8 mouse cellular contexts compared by ENCODE assay signal in the genomic region with DNA sequence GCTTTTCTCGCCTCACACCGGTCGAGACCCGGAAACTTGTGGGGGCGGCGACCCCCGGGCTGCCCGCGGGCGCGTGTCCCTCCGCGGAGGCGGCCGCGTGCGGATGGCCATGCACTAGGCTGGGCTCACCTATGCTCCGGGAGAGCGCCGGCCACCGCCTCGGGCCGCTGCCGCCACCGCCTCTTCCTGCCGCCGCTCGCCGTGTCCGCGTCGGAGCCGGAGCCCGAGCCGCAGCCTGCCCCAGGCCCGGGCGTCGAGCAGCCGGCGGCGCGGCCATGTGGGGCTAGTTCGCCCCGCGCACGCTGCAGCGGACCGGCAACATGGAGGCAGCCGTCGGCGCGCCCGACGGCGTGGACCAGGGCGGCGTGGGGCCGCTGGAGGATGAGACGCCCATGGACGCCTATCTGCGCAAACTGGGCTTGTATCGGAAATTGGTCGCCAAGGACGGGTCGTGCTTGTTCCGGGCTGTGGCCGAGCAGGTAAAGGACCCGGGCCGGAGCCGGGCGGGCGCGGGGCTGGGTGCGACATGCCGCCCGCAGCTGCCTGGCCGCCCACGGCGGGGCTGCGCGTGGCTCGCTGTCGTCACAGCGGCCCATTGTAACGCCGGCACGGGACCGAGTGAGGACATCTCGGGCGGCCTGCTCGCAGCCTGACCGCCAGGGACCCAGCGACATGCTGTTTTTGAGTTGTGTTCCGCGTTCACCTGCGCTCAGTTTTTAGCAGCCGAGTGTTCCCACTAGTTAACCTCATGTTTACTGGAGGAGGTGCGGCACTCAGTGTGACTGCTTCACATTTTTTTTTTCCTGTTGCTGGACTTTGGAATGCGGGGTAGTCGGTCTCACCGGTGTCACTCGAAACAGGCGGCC. TPM values are rescaled to one million over a fixed set of nuclear protein-coding genes. Genes with fewer than 3 reads are reported as not detected.
DNase-seq lines count a peak whose midpoint lies in the region; ATAC-seq and TF ChIP-seq lines count a peak whose summit lies in the region.

Otud4 (plus strand) TSS at position 33 of the 866 bp plus-strand sequence.

- in situ Hi-C loops in CH12.LX (cut with MboI; ENCODE audit: low pct_ligation_motif_present, low pct_unique_long_range_greater_than_20kb, low sequenced_read_pairs) = no loop called here

- H3K79me2 ChIP-seq in CH12.LX (replicated peaks; ENCODE audit: control insufficient read depth, extremely low read depth, insufficient read depth, poor library complexity, severe bottlenecking) = peaks cover 50% of the 10 kb centered on the region

- no peaks in the 10 kb centered on the region for H3K9me3 ChIP-seq in CH12.LX (replicated peaks; ENCODE audit: low read length)
- no peaks in the 10 kb centered on the region for H3K9me3 ChIP-seq in forebrain, embryonic 13.5 days (replicated peaks)
- 0 out of 2 replicates have a peak, but pooled peaks cover 2% of the 10 kb centered on the region for H3K9me3 ChIP-seq in heart, embryonic 16.5 days (replicated peaks; ENCODE audit: control insufficient read depth, low read length)
- no peaks in the 10 kb centered on the region for H3K9me3 ChIP-seq in liver, embryonic 14.5 days (ENCODE audit: control insufficient read depth, low read length)
- H3K9me3 ChIP-seq in stomach, postnatal 0 days (ENCODE audit: control insufficient read depth, low read length) = no peaks in the 10 kb centered on the region

- TF ChIP-seq RAD21 in CH12.LX (IDR thresholded peaks at IDR 0.05; ENCODE audit: low read depth, low read length) = no peak

- no peak for TF ChIP-seq POLR2A in CH12.LX (IDR thresholded peaks at IDR 0.05; ENCODE audit: low read depth, low read length)

- whole genome bisulfite sequencing in forebrain, embryonic 13.5 days = under 1% methylated on average over 86 of the region's 103 CpGs
- whole genome bisulfite sequencing in heart, embryonic 16.5 days = under 1% methylated on average over 95 of the region's 103 CpGs
- under 1% methylated on average over 100 of the region's 103 CpGs for WGBS in liver, embryonic 14.5 days (ENCODE audit: insufficient replicate concordance)
- 0% methylated on average over 78 of the region's 103 CpGs for WGBS in stomach, postnatal 0 days

- dilution Hi-C loops in CH12.LX (cut with MboI; ENCODE audit: extremely low pct_ligation_motif_present, extremely low pct_unique_long_range_greater_than_20kb, low sequenced_read_pairs) = no loop called here

- peaks cover 11 to 19% of the 10 kb centered on the region in 2 experiments for H3K36me3 ChIP-seq in CH12.LX (replicated peaks in 1 of 2; ENCODE audit: control insufficient read depth in 1 of 2, insufficient read depth in 1 of 2, low read length in 1 of 2)
- peaks cover 8% of the 10 kb centered on the region for H3K36me3 ChIP-seq in forebrain, embryonic 13.5 days (ENCODE audit: poor library complexity, severe bottlenecking)
- no peaks in the 10 kb centered on the region for H3K36me3 ChIP-seq in heart, embryonic 16.5 days (ENCODE audit: control insufficient read depth, insufficient read depth)
- peaks cover 5% of the 10 kb centered on the region; the same call in 1 of the 2 replicates for H3K36me3 ChIP-seq in liver, embryonic 14.5 days (replicated peaks; ENCODE audit: control insufficient read depth, insufficient read depth, low read depth)
- H3K36me3 ChIP-seq in stomach, postnatal 0 days (ENCODE audit: control insufficient read depth, insufficient read depth, low read length) = no peaks in the 10 kb centered on the region

- no peak for TF ChIP-seq CTCF in CH12.LX (conservative IDR thresholded peaks at IDR 0.05 in 1 of 2, IDR thresholded peaks at IDR 0.05 in 1 of 2; ENCODE audit: low read depth in 2 of 2, low read length in 2 of 2)
- peak; percentile 43; the same call in 1 of the 2 replicates for TF ChIP-seq CTCF in liver, embryonic 14.5 days (IDR thresholded peaks at IDR 0.05; ENCODE audit: low read depth)
- peak; percentile 30 for TF ChIP-seq CTCF in stomach, postnatal 0 days (IDR thresholded peaks at IDR 0.05; ENCODE audit: low read depth)

- H3K4me3 ChIP-seq in CH12.LX (replicated peaks in 1 of 3; ENCODE audit: low read depth in 2 of 3, low read length in 2 of 3, poor library complexity in 1 of 3) = peak within 1 kb of the TSS; percentile 93 to 97 (median 97)
- H3K4me3 ChIP-seq in brown adipose tissue, adult 24 weeks (ENCODE audit: insufficient read depth, low read depth, low read length) = peak within 1 kb of the TSS; percentile 94
- peak within 1 kb of the TSS; percentile 94 for H3K4me3 ChIP-seq in forebrain, embryonic 13.5 days
- H3K4me3 ChIP-seq in heart, embryonic 16.5 days (ENCODE audit: low read length) = peak within 1 kb of the TSS; percentile 83
- peak within 1 kb of the TSS; percentile 85 to 95 for H3K4me3 ChIP-seq in liver, embryonic 14.5 days (ENCODE audit: insufficient read depth in 1 of 2, low read depth in 2 of 2, low read length in 2 of 2)
- H3K4me3 ChIP-seq in stomach, postnatal 0 days (ENCODE audit: low read depth, low read length) = peak within 1 kb of the TSS; percentile 89

- peak within 1 kb of the TSS; percentile 85 for H3K4me2 ChIP-seq in CH12.LX (ENCODE audit: insufficient read depth, low read depth, poor library complexity, severe bottlenecking)
- peak within 1 kb of the TSS; percentile 67 for H3K4me2 ChIP-seq in forebrain, embryonic 13.5 days
- H3K4me2 ChIP-seq in heart, embryonic 16.5 days (ENCODE audit: low read depth, low read length) = peak within 1 kb of the TSS; percentile 81
- peak within 1 kb of the TSS; percentile 78 for H3K4me2 ChIP-seq in liver, embryonic 14.5 days (ENCODE audit: low read depth)
- H3K4me2 ChIP-seq in stomach, postnatal 0 days (replicated peaks; ENCODE audit: low read depth) = peak within 1 kb of the TSS; percentile 83

- no peaks in the 10 kb centered on the region for H3K27me3 ChIP-seq in CH12.LX (replicated peaks)
- no peaks in the 10 kb centered on the region for H3K27me3 ChIP-seq in forebrain, embryonic 13.5 days
- H3K27me3 ChIP-seq in heart, embryonic 16.5 days (ENCODE audit: control insufficient read depth, insufficient read depth, low read length) = no peaks in the 10 kb centered on the region
- H3K27me3 ChIP-seq in liver, embryonic 14.5 days (ENCODE audit: control insufficient read depth, insufficient read depth, low read length) = no peaks in the 10 kb centered on the region
- no peaks in the 10 kb centered on the region for H3K27me3 ChIP-seq in stomach, postnatal 0 days (ENCODE audit: control insufficient read depth, insufficient read depth, low read length)

- peaks cover 8 to 31% of the 10 kb centered on the region in 2 experiments for H3K4me1 ChIP-seq in CH12.LX (ENCODE audit: control insufficient read depth in 1 of 2, insufficient read depth in 2 of 2)
- H3K4me1 ChIP-seq in brown adipose tissue, adult 24 weeks (ENCODE audit: control insufficient read depth, insufficient read depth, insufficient read length, low read length) = peaks cover 5% of the 10 kb centered on the region
- peaks cover 32% of the 10 kb centered on the region for H3K4me1 ChIP-seq in forebrain, embryonic 13.5 days
- peaks cover 24% of the 10 kb centered on the region for H3K4me1 ChIP-seq in heart, embryonic 16.5 days (ENCODE audit: control insufficient read depth, insufficient read depth, low read length)
- H3K4me1 ChIP-seq in liver, embryonic 14.5 days (replicated peaks; ENCODE audit: control insufficient read depth in 2 of 2, insufficient read depth in 2 of 2, low read length in 1 of 2) = peaks cover 10 to 20% of the 10 kb centered on the region in 2 experiments
- H3K4me1 ChIP-seq in stomach, postnatal 0 days (replicated peaks; ENCODE audit: control insufficient read depth, insufficient read depth) = 0 out of 2 replicates have a peak, but pooled peaks cover 3% of the 10 kb centered on the region

- peak; percentile 57 for ATAC-seq in forebrain, embryonic 13.5 days
- peak; percentile 47 for ATAC-seq in heart, embryonic 16.5 days (replicated peaks; ENCODE audit: extremely low read depth, insufficient read depth, low FRiP score)
- ATAC-seq in liver, embryonic 14.5 days (ENCODE audit: insufficient read depth) = peak; percentile 44
- peak; percentile 64 for ATAC-seq in stomach, postnatal 0 days (ENCODE audit: low FRiP score, low TSS enrichment)

- no peak for TF ChIP-seq EP300 in CH12.LX (IDR thresholded peaks at IDR 0.05; ENCODE audit: low read length)
- TF ChIP-seq EP300 in liver, embryonic 14.5 days (IDR thresholded peaks at IDR 0.05; ENCODE audit: low read depth) = no peak
- no peak for TF ChIP-seq EP300 in stomach, postnatal 0 days (optimal IDR thresholded peaks at IDR 0.05)

- peak within 1 kb of the TSS; percentile 90 for H3K9ac ChIP-seq in CH12.LX (ENCODE audit: insufficient read depth, low read depth)
- H3K9ac ChIP-seq in forebrain, embryonic 13.5 days = peak within 1 kb of the TSS; percentile 88
- H3K9ac ChIP-seq in heart, embryonic 16.5 days (ENCODE audit: low read length) = peak within 1 kb of the TSS; percentile 89
- peak within 1 kb of the TSS; percentile 93 for H3K9ac ChIP-seq in liver, embryonic 14.5 days (replicated peaks)
- H3K9ac ChIP-seq in stomach, postnatal 0 days (ENCODE audit: low read length) = peak within 1 kb of the TSS; percentile 89

- H3K27ac ChIP-seq in CH12.LX (ENCODE audit: insufficient read depth, low read depth) = peak within 1 kb of the TSS; percentile 67
- peak within 1 kb of the TSS; percentile 69 for H3K27ac ChIP-seq in brown adipose tissue, adult 24 weeks (replicated peaks; ENCODE audit: low read depth, low read length)
- H3K27ac ChIP-seq in forebrain, embryonic 13.5 days = peak within 1 kb of the TSS; percentile 98
- peak within 1 kb of the TSS; percentile 98 for H3K27ac ChIP-seq in heart, embryonic 16.5 days (ENCODE audit: low read length)
- peak within 1 kb of the TSS; percentile 89 for H3K27ac ChIP-seq in liver, embryonic 14.5 days
- H3K27ac ChIP-seq in stomach, postnatal 0 days (replicated peaks) = peak within 1 kb of the TSS; percentile 98

- peak; percentile 24 for DNase-seq in CH12.LX (ENCODE audit: extremely low read depth)
- peak; percentile 52 to 68 for DNase-seq in kidney, postnatal 25 days
- DNase-seq in liver, embryonic 14.5 days (ENCODE audit: low read depth in 3 of 3, low spot score in 3 of 3) = peak; percentile 32 to 41 (median 36)
- DNase-seq in natural killer cell, adult 2 months (ENCODE audit: low spot score in 2 of 2) = peak; percentile 48 to 51
- DNase-seq in stomach, postnatal 0 days (ENCODE audit: low spot score) = peak; percentile 73

TF ChIP-seq in CH12.LX, 34 proteins besides CTCF, POLR2A, EP300 and RAD21 (continues in another document):
- TF ChIP-seq CHD1 (IDR thresholded peaks at IDR 0.05; ENCODE audit: low read depth, low read length) = no peak

RNA-seq across cellular contexts. Expression of gene Otud4, which starts in this region (rescaled TPM):
- total RNA-seq in CH12.LX (2012; rRNA removed) (22.8 and 29.0 TPM in 2 replicates), CH12.LX (2014; rRNA removed) (44.6 and 51.3 TPM in 2 replicates)
- 42.3 and 43.9 TPM in 2 replicates for polyA plus RNA-seq in CH12.LX (2012; ENCODE audit: insufficient read length, low read depth)
- polyA plus RNA-seq in brown adipose tissue, adult 24 weeks (2012; ENCODE audit: insufficient read depth, insufficient read length, missing spikeins) = 13.0 and 20.6 TPM in 2 replicates
- polyA plus RNA-seq in forebrain, embryonic 13.5 days (2015; fragmentation: Nextera tagmentation; extraction: Ambion mirVana) = 12.3 and 14.8 TPM in 2 replicates
- polyA plus RNA-seq in heart, embryonic 16.5 days (2015; fragmentation: Nextera tagmentation; extraction: Ambion mirVana) = 11.8 and 14.4 TPM in 2 replicates
- polyA plus RNA-seq in liver, embryonic 14.5 days (2012; rRNA removed) = 8.7 and 10.3 TPM in 2 replicates
- 8.6 and 10.9 TPM in 2 replicates for polyA plus RNA-seq in liver, embryonic 14.5 days (2014; fragmentation: Nextera tagmentation; extraction: Ambion mirVana)
- 5.4 and 5.6 TPM in 2 replicates for polyA plus RNA-seq in stomach, postnatal 0 days (2015; fragmentation: Nextera tagmentation; extraction: Ambion mirVana)

Comparison
In these comparisons a context has a peak if more than half of its experiments do, and no peak if none do; other contexts are left out.
1. Peak in every context shown above with its lines: DNase-seq, ATAC-seq, H3K4me3 ChIP-seq and H3K27ac ChIP-seq.
2. CTCF ChIP-seq: peak in liver, embryonic 14.5 days (single experiment) and stomach, postnatal 0 days (single experiment); none in CH12.LX (0 of 2).